Mouse (Mus musculus): Measurements from ENCODE around the gene Hexim2. TPM values are rescaled to one million over a fixed set of nuclear protein-coding genes. Genes with fewer than 3 reads are reported as not detected.

Gene Hexim2
- total RNA-seq, 2 experiments from 2014 or later = 11.2 to 16.1 TPM

- no peak for DNase-seq (ENCODE audit: low spot score in 2 of 2)
Observed at GRCm38 (mm10) chr11:103172392-103173040, 40.3 kb downstream of the Hexim2 start.

GRCm38 (mm10) chr11:103173041-103173770 lies 41.0 kb downstream of the Hexim2 start:
- no peak for DNase-seq (ENCODE audit: low spot score in 2 of 2)

GRCm38 (mm10) chr11:103173771-103174344 lies 41.6 kb downstream of the Hexim2 start:
- DNase-seq (ENCODE audit: low spot score in 2 of 2) = no peak

- no peak for DNase-seq (ENCODE audit: low spot score in 2 of 2)
Observed at GRCm38 (mm10) chr11:103174411-103174832, 42.2 kb downstream of the Hexim2 start.

- no peak for DNase-seq (ENCODE audit: low spot score in 2 of 2)
Observed at GRCm38 (mm10) chr11:103174891-103175391, 42.7 kb downstream of the Hexim2 start.

- DNase-seq (ENCODE audit: low spot score in 2 of 2) = no peak
Observed at GRCm38 (mm10) chr11:103175688-103176442, 43.6 kb downstream of the Hexim2 start.

- no peak for DNase-seq (ENCODE audit: low spot score in 2 of 2)
Observed at GRCm38 (mm10) chr11:103176510-103176909, 44.3 kb downstream of the Hexim2 start.

- DNase-seq (ENCODE audit: low spot score in 2 of 2) = no peak
Observed at GRCm38 (mm10) chr11:103177216-103177615, 45.0 kb downstream of the Hexim2 start.

- no peak for DNase-seq (ENCODE audit: low spot score in 2 of 2)
Observed at GRCm38 (mm10) chr11:103177815-103178485, 45.7 kb downstream of the Hexim2 start.

GRCm38 (mm10) chr11:103178748-103179147 lies 46.5 kb downstream of the Hexim2 start:
- no peak for DNase-seq (ENCODE audit: low spot score in 2 of 2)

GRCm38 (mm10) chr11:103180426-103180825 lies 48.2 kb downstream of the Hexim2 start:
- no peak for DNase-seq (ENCODE audit: low spot score in 2 of 2)

- DNase-seq (ENCODE audit: low spot score in 2 of 2) = no peak
Observed at GRCm38 (mm10) chr11:103181349-103181748, 49.1 kb downstream of the Hexim2 start.

- no peak for DNase-seq (ENCODE audit: low spot score in 2 of 2)
Observed at GRCm38 (mm10) chr11:103181911-103182310, 49.7 kb downstream of the Hexim2 start.

GRCm38 (mm10) chr11:103184891-103185290 lies 52.7 kb downstream of the Hexim2 start:
- no peak for DNase-seq (ENCODE audit: low spot score in 2 of 2)

Other genes starting within 250 kb of the Hexim2 start
- under 1 TPM; 0.21 to 0.41 TPM for gene Fam187a, start 247.3 kb upstream of the Hexim2 start, total RNA-seq (2021)
- 100 to 1,000 TPM; 263 to 355 TPM for gene Gfap, start 231.5 kb upstream of the Hexim2 start, total RNA-seq (2021)
- 1 to 10 TPM in 1 of 2 experiments, under 1 TPM in 1; 0.91 to 1.4 TPM for gene Kif18b, start 207.3 kb upstream of the Hexim2 start, total RNA-seq (2021)
- gene C1ql1, start 185.7 kb upstream of the Hexim2 start, total RNA-seq (2021) = 10 to 100 TPM; 36.0 to 37.8 TPM
- gene Nmt1, start 104.2 kb upstream of the Hexim2 start, total RNA-seq (2021) = 100 to 1,000 TPM; 112 to 113 TPM
- 100 to 1,000 TPM; 113 to 128 TPM for gene Dcakd, start 104.1 kb upstream of the Hexim2 start, total RNA-seq (2021)
- gene Plcd3, start 30.8 kb upstream of the Hexim2 start, total RNA-seq (2021) = 10 to 100 TPM in 1 of 2 experiments, 1 to 10 TPM in 1; 9.7 to 10.3 TPM
- gene Acbd4, start 30.7 kb upstream of the Hexim2 start, total RNA-seq (2021) = 10 to 100 TPM; 71.0 to 80.3 TPM
- gene Hexim1, start 16.2 kb upstream of the Hexim2 start, total RNA-seq (2021) = 10 to 100 TPM; 50.8 to 53.8 TPM
- gene Fmnl1, start 38.7 kb downstream of the Hexim2 start, total RNA-seq (2021) = 100 to 1,000 TPM; 120 to 128 TPM
- gene 1700023F06Rik, start 76.1 kb downstream of the Hexim2 start, total RNA-seq (2021) = 1 to 10 TPM; 1.4 TPM
- 1 to 10 TPM in 1 of 2 experiments, under 1 TPM in 1; 0.69 to 1.4 TPM for gene Spata32, start 86.0 kb downstream of the Hexim2 start, total RNA-seq (2021)
- 1 to 10 TPM; 2.4 to 3.0 TPM for gene Map3k14, start 135.0 kb downstream of the Hexim2 start, total RNA-seq (2021)
- 10 to 100 TPM in 1 of 2 experiments, 1 to 10 TPM in 1; 9.8 to 10.1 TPM for gene Arhgap27, start 231.3 kb downstream of the Hexim2 start, total RNA-seq (2021)

Measured in layer of hippocampus, postnatal 14 days (tissue).